8 mouse cellular contexts compared by ENCODE assay signal in genomic region chr8:85298600-85299433, GRCm38 (mm10). TPM values are rescaled to one million over a fixed set of nuclear protein-coding genes. Genes with fewer than 3 reads are reported as not detected.
DNase-seq lines count a peak whose midpoint lies in the region; ATAC-seq lines count a peak whose summit lies in the region.

No protein-coding gene starts in this region.

- peak overlapping the region; percentile 94; the same call in 1 of the 2 replicates for H3K27ac ChIP-seq in embryonic facial prominence, embryonic 11.5 days (replicated peaks; ENCODE audit: low read depth, low read length)
- H3K27ac ChIP-seq in hindbrain, embryonic 10.5 days: peak overlapping the region; percentile 98
- no peak overlapping the region for H3K27ac ChIP-seq in limb, embryonic 11.5 days (replicated peaks; ENCODE audit: low read depth, low read length)
- peak overlapping the region; percentile 97 for H3K27ac ChIP-seq in midbrain, embryonic 13.5 days

- H3K27me3 ChIP-seq in embryonic facial prominence, embryonic 11.5 days (ENCODE audit: control insufficient read depth, insufficient read depth, low read length): no peaks in the 10 kb centered on the region
- no peaks in the 10 kb centered on the region for H3K27me3 ChIP-seq in hindbrain, embryonic 10.5 days (ENCODE audit: insufficient read depth, poor library complexity, severe bottlenecking)
- no peaks in the 10 kb centered on the region for H3K27me3 ChIP-seq in limb, embryonic 11.5 days (ENCODE audit: control insufficient read depth, insufficient read depth, low read length)
- H3K27me3 ChIP-seq in midbrain, embryonic 13.5 days: no peaks in the 10 kb centered on the region

- no peaks in the 10 kb centered on the region for H3K9me3 ChIP-seq in embryonic facial prominence, embryonic 11.5 days (replicated peaks; ENCODE audit: control insufficient read depth, low read length)
- no peaks in the 10 kb centered on the region for H3K9me3 ChIP-seq in hindbrain, embryonic 10.5 days
- H3K9me3 ChIP-seq in limb, embryonic 11.5 days (ENCODE audit: control insufficient read depth, low read length): no peaks in the 10 kb centered on the region
- no peaks in the 10 kb centered on the region for H3K9me3 ChIP-seq in midbrain, embryonic 13.5 days

- H3K36me3 ChIP-seq in embryonic facial prominence, embryonic 11.5 days (replicated peaks; ENCODE audit: control insufficient read depth, insufficient read depth, low read depth, low read length): no peaks in the 10 kb centered on the region; the same call in 1 of the 2 replicates
- H3K36me3 ChIP-seq in hindbrain, embryonic 10.5 days: peaks cover 40% of the 10 kb centered on the region
- no peaks in the 10 kb centered on the region for H3K36me3 ChIP-seq in limb, embryonic 11.5 days (ENCODE audit: control insufficient read depth, insufficient read depth, low read length)
- H3K36me3 ChIP-seq in midbrain, embryonic 13.5 days: peaks cover 13% of the 10 kb centered on the region

- under 1% methylated on average over 53 of the region's 53 CpGs for WGBS in embryonic facial prominence, embryonic 11.5 days
- WGBS in hindbrain, embryonic 10.5 days: under 1% methylated on average over 53 of the region's 53 CpGs
- under 1% methylated on average over 52 of the region's 53 CpGs for WGBS in limb, embryonic 11.5 days
- WGBS in midbrain, embryonic 13.5 days: under 1% methylated on average over 52 of the region's 53 CpGs

- ATAC-seq in embryonic facial prominence, embryonic 11.5 days (replicated peaks; ENCODE audit: insufficient number of reproducible peaks, low FRiP score, low TSS enrichment, low read depth): no peak; the same call in none of the 2 replicates
- ATAC-seq in limb, embryonic 11.5 days (ENCODE audit: insufficient number of reproducible peaks, low FRiP score, low TSS enrichment, low read depth): peak; percentile 52
- ATAC-seq in midbrain, embryonic 13.5 days: peak; percentile 53; the same call in 1 of the 2 replicates

- peak overlapping the region; percentile 91 for H3K9ac ChIP-seq in embryonic facial prominence, embryonic 11.5 days (replicated peaks; ENCODE audit: low read length)
- H3K9ac ChIP-seq in limb, embryonic 11.5 days (ENCODE audit: low read length): peak overlapping the region; percentile 94
- H3K9ac ChIP-seq in midbrain, embryonic 13.5 days (replicated peaks): peak overlapping the region; percentile 94

- peak overlapping the region; percentile 93 for H3K4me3 ChIP-seq in embryonic facial prominence, embryonic 11.5 days (ENCODE audit: low read depth, low read length)
- H3K4me3 ChIP-seq in hindbrain, embryonic 10.5 days: peak overlapping the region; percentile 99
- peak overlapping the region; percentile 95 for H3K4me3 ChIP-seq in limb, embryonic 11.5 days (ENCODE audit: low read depth, low read length)
- peak overlapping the region; percentile 92 for H3K4me3 ChIP-seq in midbrain, embryonic 13.5 days (replicated peaks)

- peak; percentile 29 for DNase-seq in adrenal gland, postnatal 14 days
- no peak for DNase-seq in adrenal gland, adult 18-20 months (ENCODE audit: low spot score in 2 of 2)
- DNase-seq in CD4-positive helper T cell, adult 2 months (ENCODE audit: low read depth, low spot score): peak; percentile 39
- peak; percentile 10 for DNase-seq in embryonic facial prominence, embryonic 11.5 days (ENCODE audit: low spot score)
- DNase-seq in hindbrain, embryonic 10.5 days (ENCODE audit: low spot score): no peak
- DNase-seq in limb, embryonic 11.5 days (ENCODE audit: low spot score): peak; percentile 27
- DNase-seq in adrenal gland, postnatal 4 days (ENCODE audit: low spot score in 2 of 2): no peak

- H3K4me1 ChIP-seq in embryonic facial prominence, embryonic 11.5 days (ENCODE audit: control insufficient read depth, insufficient read depth, low read length): no peaks in the 10 kb centered on the region
- peaks cover 34% of the 10 kb centered on the region for H3K4me1 ChIP-seq in hindbrain, embryonic 10.5 days (replicated peaks)
- H3K4me1 ChIP-seq in limb, embryonic 11.5 days (ENCODE audit: control insufficient read depth, insufficient read depth, low read length): peaks cover 8% of the 10 kb centered on the region
- H3K4me1 ChIP-seq in midbrain, embryonic 13.5 days (replicated peaks): peaks cover 37% of the 10 kb centered on the region

- peak overlapping the region; percentile 65 for H3K4me2 ChIP-seq in embryonic facial prominence, embryonic 11.5 days (ENCODE audit: low read depth, low read length)
- H3K4me2 ChIP-seq in limb, embryonic 11.5 days (ENCODE audit: low read depth, severe bottlenecking): peak overlapping the region; percentile 83
- H3K4me2 ChIP-seq in midbrain, embryonic 13.5 days (replicated peaks): peak overlapping the region; percentile 72

RNA-seq across cellular contexts. Expression of gene Orc6, which starts 0.6 kb away (rescaled TPM):
- total RNA-seq in adrenal gland, postnatal 14 days (2021): 26.5 and 29.3 TPM in 2 replicates
- 10 to 100 TPM; 11.8 to 14.3 TPM for total RNA-seq in adrenal gland, adult 18-20 months (2021)
- polyA plus RNA-seq in embryonic facial prominence, embryonic 11.5 days (2014; fragmentation: Nextera tagmentation; extraction: Ambion mirVana): 158 and 166 TPM in 2 replicates
- 127 and 145 TPM in 2 replicates for polyA plus RNA-seq in hindbrain, embryonic 10.5 days (2016; fragmentation: Nextera tagmentation; extraction: Ambion mirVana)
- polyA plus RNA-seq in limb, embryonic 11.5 days (2014; fragmentation: Nextera tagmentation; extraction: Ambion mirVana): 158 and 159 TPM in 2 replicates
- 76.5 and 90.4 TPM in 2 replicates for polyA plus RNA-seq in midbrain, embryonic 13.5 days (2015; fragmentation: Nextera tagmentation; extraction: Ambion mirVana)
- total RNA-seq in adrenal gland, postnatal 4 days (2021): 10 to 100 TPM; 46.6 to 48.6 TPM

RNA-seq across cellular contexts. Expression of gene Vps35, which starts 0.8 kb away (rescaled TPM):
- total RNA-seq in adrenal gland, postnatal 14 days (2021): 83.8 and 84.2 TPM in 2 replicates
- total RNA-seq in adrenal gland, adult 18-20 months (2021): 100 to 1,000 TPM in 1 of 2 experiments, 10 to 100 TPM in 1; 92.6 to 101 TPM
- 176 and 187 TPM in 2 replicates for polyA plus RNA-seq in embryonic facial prominence, embryonic 11.5 days (2014; fragmentation: Nextera tagmentation; extraction: Ambion mirVana)
- 147 and 153 TPM in 2 replicates for polyA plus RNA-seq in hindbrain, embryonic 10.5 days (2016; fragmentation: Nextera tagmentation; extraction: Ambion mirVana)
- 137 and 150 TPM in 2 replicates for polyA plus RNA-seq in limb, embryonic 11.5 days (2014; fragmentation: Nextera tagmentation; extraction: Ambion mirVana)
- 170 and 177 TPM in 2 replicates for polyA plus RNA-seq in midbrain, embryonic 13.5 days (2015; fragmentation: Nextera tagmentation; extraction: Ambion mirVana)
- total RNA-seq in adrenal gland, postnatal 4 days (2021): 10 to 100 TPM; 86.3 to 94.8 TPM

Comparison
In these comparisons a context has a peak if more than half of its experiments do, and no peak if none do; other contexts are left out.
1. DNase-seq: peak in adrenal gland, postnatal 14 days (single experiment), CD4-positive helper T cell, adult 2 months (single experiment), embryonic facial prominence, embryonic 11.5 days (single experiment) and limb, embryonic 11.5 days (single experiment); none in adrenal gland, adult 18-20 months (0 of 2), hindbrain, embryonic 10.5 days (single experiment) and adrenal gland, postnatal 4 days (0 of 2).
2. Peak in every context shown above with its lines, with median percentiles within 50 percentile points of each other: H3K4me2 ChIP-seq, H3K4me3 ChIP-seq and H3K9ac ChIP-seq.